Mouse (Mus musculus) thymus, adult 2 months (tissue): Measurements from ENCODE around the gene Zmat5.

Experiments used
- CTCF ChIP-seq: fragments of 200-500 bp; IDR thresholded peaks from 2 replicates; pipeline ENCODE4 v1.5.1; 2012; ENCODE audit warnings: mild to moderate bottlenecking, control low read depth, low read length, moderate library complexity, borderline replicate concordance; ENCODE audit not compliant: control insufficient read depth, poor library complexity, insufficient read depth; ENCODE audit errors: extremely low read depth
- POLR2A ChIP-seq: fragments of 200-500 bp; IDR thresholded peaks from 2 replicates; pipeline ENCODE4 v1.6.1; 2012; ENCODE audit warnings: mild to moderate bottlenecking, low read length, control low read depth, moderate library complexity; ENCODE audit not compliant: control insufficient read depth, poor library complexity, insufficient read depth; ENCODE audit errors: extremely low read depth

DNA sequence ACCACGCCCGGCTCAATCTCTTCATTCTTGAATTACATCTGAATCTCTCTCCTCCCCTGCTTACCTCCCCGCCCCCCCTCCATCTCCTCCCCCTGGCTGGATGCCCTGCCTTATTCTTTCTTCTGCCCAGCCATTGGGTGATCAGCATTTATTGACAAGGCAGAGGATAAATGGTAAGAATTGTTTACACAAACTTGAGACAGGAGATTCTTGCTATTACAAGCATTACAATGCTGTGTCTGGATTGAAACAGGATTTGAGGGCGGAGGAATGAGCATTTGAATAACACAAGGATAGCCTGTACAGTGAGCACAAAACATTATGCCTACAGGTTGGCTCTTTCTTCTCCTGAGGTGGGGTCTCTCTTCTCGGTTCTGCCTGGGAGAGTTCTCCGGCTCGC lies 14.1 kb upstream of the Zmat5 start:
- TF ChIP-seq POLR2A (no peak), CTCF (no peak)
